Mouse (Mus musculus) ES-Bruce4 (cell line): ENCODE measurements around the gene Togaram2.

ENCODE experiments used
- CTCF ChIP-seq: IDR thresholded peaks from one replicate; pipeline ENCODE4 v1.8.1; 2011; ENCODE audit warnings: low read depth, low read length
- POLR2A ChIP-seq: IDR thresholded peaks from one replicate; pipeline ENCODE4 v1.8.1; 2011; ENCODE audit warnings: low read length; ENCODE audit not compliant: insufficient read depth

- TF ChIP-seq CTCF (no peak), POLR2A (no peak)
Observed at GRCm38 (mm10) chr17:71749616-71750168, 76.6 kb downstream of the Togaram2 start.
